Mouse (Mus musculus) forebrain, embryonic 11.5 days (tissue): ENCODE results near the gene Garnl3. TPM values are rescaled to one million over a fixed set of nuclear protein-coding genes. Genes with fewer than 3 reads are reported as not detected.
"Not testable (repeated sequence)": the region's sequence is repeated elsewhere in the genome, so short reads cannot be mapped to it uniquely, and the experiment has no call there.

Experiments
- ATAC-seq: fragments of 200-750 bp; cut with Nextera tagmentation; replicated peaks from 2 replicates; pipeline ENCODE4 v1.8.0; 2017; ENCODE audit warnings: moderate TSS enrichment; ENCODE audit not compliant: low FRiP score
- DNase-seq: peaks from one replicate; pipeline ENCODE4 v3.0.0-alpha.2; 2017; ENCODE audit warnings: low spot score
- H3K27ac ChIP-seq: fragments of 300-500 bp; sonication (generic); 2 replicates; pipeline ENCODE4 v1.5.1; 2014; ENCODE audit warnings: low read depth, low read length
- H3K27me3 ChIP-seq: fragments of 300-500 bp; sonication (generic); 2 replicates; pipeline ENCODE4 v1.6.1; 2014; ENCODE audit warnings: mild to moderate bottlenecking, low read length, mixed read lengths; ENCODE audit not compliant: control insufficient read depth, insufficient read depth
- H3K36me3 ChIP-seq: fragments of 300-500 bp; sonication (generic); 2 replicates; pipeline ENCODE4 v1.6.1; 2014; ENCODE audit warnings: mild to moderate bottlenecking, low read length, moderate library complexity, mixed read lengths; ENCODE audit not compliant: control insufficient read depth, insufficient read depth
- H3K4me1 ChIP-seq: fragments of 300-500 bp; sonication (generic); replicated peaks from 2 replicates; pipeline ENCODE4 v1.6.1; 2014; ENCODE audit warnings: low read length, mixed read lengths; ENCODE audit not compliant: control insufficient read depth, insufficient read depth
- H3K4me2 ChIP-seq: fragments of 300-500 bp; sonication (generic); 2 replicates; pipeline ENCODE4 v1.6.1; 2014; ENCODE audit warnings: low read depth, mild to moderate bottlenecking, low read length, moderate library complexity, mixed read lengths; ENCODE audit not compliant: severe bottlenecking
- H3K4me3 ChIP-seq: fragments of 300-500 bp; sonication (generic); 2 replicates; pipeline ENCODE4 v1.5.1; 2014; ENCODE audit warnings: low read depth, low read length
- H3K9ac ChIP-seq: fragments of 300-500 bp; sonication (generic); 2 replicates; pipeline ENCODE4 v1.6.1; 2014; ENCODE audit warnings: low read length
- H3K9me3 ChIP-seq: fragments of 300-500 bp; sonication (generic); 2 replicates; pipeline ENCODE4 v1.6.1; 2016; ENCODE audit warnings: low read length, mixed read lengths; ENCODE audit not compliant: control insufficient read depth
- WGBS: fragments of 180-500 bp; shearing (Covaris S2); extraction: QIAGEN DNeasy Blood & Tissue Kit; methylation state at CpG from one replicate; pipeline ENCODE4 v1.1.7; 2014; 5-methylcytosine and 5-hydroxymethylcytosine counted together
- polyA plus RNA-seq: library from polyadenylated mRNA; unstranded; fragments of >200 nt; fragmentation: Nextera tagmentation; extraction: Ambion mirVana; gene quantifications from 2 replicates; pipeline ENCODE4 v1.2.1, GENCODE M21; 2014

Garnl3 gene
- polyA plus RNA-seq, 1 experiment from 2014 or later = 12.9 TPM

DNA sequence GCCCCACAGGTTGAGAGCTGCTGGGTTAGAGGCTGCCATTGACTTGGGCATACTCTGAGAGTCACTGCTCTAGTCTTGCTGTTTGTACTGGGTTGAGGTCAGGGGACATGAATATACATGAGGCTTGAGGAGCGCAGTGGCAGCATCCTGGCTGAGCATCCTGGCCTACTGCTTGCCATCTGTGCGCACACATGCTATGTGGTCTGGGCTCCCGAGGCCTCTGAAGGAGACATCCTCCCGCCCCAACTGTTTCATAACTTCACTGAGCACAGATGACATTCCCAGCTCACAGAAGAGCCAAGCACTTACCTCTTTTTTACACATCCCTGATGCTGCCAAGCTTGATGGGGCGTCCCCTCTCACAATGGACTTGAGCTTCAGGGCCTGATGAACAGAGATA lies 116.6 kb downstream of the Garnl3 start:
- Histone ChIP-seq H3K4me3 (no peak overlapping the region), H3K36me3 (no peaks in the 10 kb centered on the region), H3K4me1 (no peaks in the 10 kb centered on the region), H3K9ac (no peak overlapping the region), H3K4me2 (no peak overlapping the region), H3K9me3 (no peaks in the 10 kb centered on the region), H3K27me3 (no peaks in the 10 kb centered on the region), H3K27ac (no peak overlapping the region)
- ATAC-seq = no peak
- DNase-seq = no peak
- 82% methylated on average over 5 of the region's 5 CpGs for WGBS

DNA sequence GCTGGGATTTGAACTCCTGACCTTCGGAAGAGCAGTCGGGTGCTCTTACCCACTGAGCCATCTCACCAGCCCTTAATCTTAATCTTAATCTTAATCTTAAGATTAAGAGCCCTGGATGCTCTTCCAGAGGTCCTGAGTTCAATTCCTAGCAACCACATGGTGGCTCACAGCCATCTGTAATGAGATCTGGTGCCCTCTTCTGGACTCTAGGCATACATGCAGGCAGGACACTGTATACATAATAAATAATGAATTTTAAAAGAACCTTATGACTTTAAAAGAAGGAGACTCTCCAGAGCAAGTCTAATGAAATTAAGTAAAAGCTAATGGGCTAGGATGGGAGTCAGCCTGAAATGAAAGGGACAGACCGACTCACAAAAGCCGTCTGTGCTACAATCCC lies 122.4 kb downstream of the Garnl3 start:
- H3K27ac ChIP-seq, H3K9me3 ChIP-seq, ATAC-seq, H3K27me3 ChIP-seq, H3K4me1 ChIP-seq, H3K9ac ChIP-seq, DNase-seq, H3K4me2 ChIP-seq, H3K36me3 ChIP-seq, H3K4me3 ChIP-seq: not testable (repeated sequence)
- WGBS = 83% methylated on average over 4 of the region's 4 CpGs

DNA sequence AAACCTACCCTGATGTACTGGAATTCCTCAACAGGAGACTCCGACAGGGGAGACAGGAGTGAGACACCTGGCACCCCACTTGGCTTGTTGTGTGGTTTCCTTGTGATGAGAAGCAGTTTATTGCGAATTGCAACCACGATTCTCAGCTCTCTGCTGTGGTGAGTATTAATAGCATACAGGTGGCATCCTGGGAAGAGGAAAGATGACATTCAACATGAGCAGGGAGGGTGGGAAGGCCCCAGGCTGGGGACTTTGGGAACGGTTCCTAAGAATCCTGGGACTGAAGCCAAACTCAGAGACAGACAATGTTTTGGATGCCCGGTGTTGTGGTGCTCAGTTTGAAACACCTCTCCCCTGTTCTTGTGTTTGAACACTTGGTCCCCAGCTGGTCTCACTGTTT lies 126.4 kb downstream of the Garnl3 start:
- Histone ChIP-seq H3K36me3 (no peaks in the 10 kb centered on the region), H3K9ac (no peak overlapping the region), H3K27me3 (no peaks in the 10 kb centered on the region), H3K27ac (no peak overlapping the region), H3K4me1 (no peaks in the 10 kb centered on the region), H3K4me2 (no peak overlapping the region), H3K4me3 (no peak overlapping the region), H3K9me3 (no peaks in the 10 kb centered on the region)
- no peak for ATAC-seq
- no peak for DNase-seq
- WGBS = 80% methylated on average over 5 of the region's 5 CpGs

DNA sequence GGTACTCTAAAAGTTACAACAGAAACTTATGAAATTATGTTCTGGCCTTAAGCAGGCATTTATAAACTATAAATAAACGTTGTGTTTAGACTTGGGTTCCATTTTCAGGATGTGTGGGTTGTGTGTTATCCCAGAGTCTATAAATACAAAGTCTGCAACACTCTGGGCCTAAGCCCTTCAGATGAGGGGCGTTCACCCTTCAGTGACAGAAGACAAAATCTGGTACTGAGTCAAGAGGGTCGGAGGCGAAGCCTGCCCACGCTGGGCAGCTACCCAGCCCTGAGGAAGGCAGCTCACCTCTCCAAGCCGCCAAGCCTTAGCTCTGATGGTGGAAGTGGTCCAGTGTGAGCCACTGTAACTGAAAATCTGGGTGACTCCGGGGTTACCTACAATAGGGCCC lies 129.3 kb downstream of the Garnl3 start:
- 91% methylated on average over 7 of the region's 7 CpGs for WGBS
- Histone ChIP-seq H3K9ac (no peak overlapping the region), H3K36me3 (no peaks in the 10 kb centered on the region), H3K9me3 (no peaks in the 10 kb centered on the region), H3K4me3 (no peak overlapping the region), H3K27me3 (no peaks in the 10 kb centered on the region), H3K4me2 (no peak overlapping the region), H3K4me1 (no peaks in the 10 kb centered on the region), H3K27ac (no peak overlapping the region)
- DNase-seq = no peak
- ATAC-seq = no peak

DNA sequence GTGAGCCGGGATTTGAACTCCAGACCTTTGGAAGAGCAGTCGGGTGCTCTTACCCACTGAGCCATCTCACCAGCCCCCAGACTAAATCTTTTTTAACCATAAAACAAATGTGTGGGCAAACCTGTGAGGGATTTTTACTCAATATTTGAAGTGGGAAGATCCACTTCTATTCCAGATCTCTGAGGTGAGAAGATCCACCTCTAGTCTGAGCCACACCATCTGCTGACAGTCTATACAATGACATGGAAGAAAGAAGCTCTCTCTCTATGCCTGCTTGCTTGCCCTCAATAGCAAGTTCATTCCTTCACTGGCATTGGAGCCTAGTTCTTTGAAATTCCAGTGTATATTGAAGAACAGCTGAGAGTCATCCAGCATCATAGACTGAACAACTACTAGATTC lies 131.7 kb downstream of the Garnl3 start:
- no peaks in the 10 kb centered on the region for H3K4me1 ChIP-seq
- no peaks in the 10 kb centered on the region for H3K9me3 ChIP-seq
- no peak overlapping the region for H3K4me3 ChIP-seq
- H3K9ac ChIP-seq = no peak overlapping the region
- no peaks in the 10 kb centered on the region for H3K27me3 ChIP-seq
- DNase-seq (no peak), ATAC-seq (no peak)
- 98% methylated on average over 2 of the region's 2 CpGs for WGBS
- H3K4me2 ChIP-seq = no peak overlapping the region
- H3K27ac ChIP-seq = no peak overlapping the region
- H3K36me3 ChIP-seq = no peaks in the 10 kb centered on the region

DNA sequence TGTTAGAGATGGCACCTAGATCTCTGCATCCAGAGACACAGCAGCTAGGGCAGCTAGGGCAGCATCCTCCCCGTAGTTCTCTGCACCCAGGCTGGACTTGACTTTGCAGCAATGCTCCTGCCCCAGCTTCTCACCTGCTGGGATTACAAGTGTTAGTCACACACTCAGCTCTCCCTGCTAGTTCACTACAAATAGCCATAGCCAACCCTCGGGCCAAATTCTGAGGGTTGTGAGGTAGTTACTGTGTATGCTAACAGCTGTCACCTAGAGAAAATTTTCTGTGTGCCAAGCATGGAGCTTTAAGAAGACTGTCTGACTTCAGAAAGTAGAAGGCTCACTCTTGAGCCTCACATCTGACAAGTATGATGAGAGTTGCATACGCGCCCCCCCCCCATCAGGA lies 133.7 kb downstream of the Garnl3 start:
- Histone ChIP-seq H3K27ac (no peak overlapping the region), H3K4me3 (no peak overlapping the region), H3K4me2 (no peak overlapping the region), H3K36me3 (no peaks in the 10 kb centered on the region), H3K9ac (no peak overlapping the region), H3K4me1 (no peaks in the 10 kb centered on the region), H3K27me3 (no peaks in the 10 kb centered on the region), H3K9me3 (no peaks in the 10 kb centered on the region)
- 80% methylated on average over 4 of the region's 4 CpGs for WGBS
- no peak for ATAC-seq
- no peak for DNase-seq

DNA sequence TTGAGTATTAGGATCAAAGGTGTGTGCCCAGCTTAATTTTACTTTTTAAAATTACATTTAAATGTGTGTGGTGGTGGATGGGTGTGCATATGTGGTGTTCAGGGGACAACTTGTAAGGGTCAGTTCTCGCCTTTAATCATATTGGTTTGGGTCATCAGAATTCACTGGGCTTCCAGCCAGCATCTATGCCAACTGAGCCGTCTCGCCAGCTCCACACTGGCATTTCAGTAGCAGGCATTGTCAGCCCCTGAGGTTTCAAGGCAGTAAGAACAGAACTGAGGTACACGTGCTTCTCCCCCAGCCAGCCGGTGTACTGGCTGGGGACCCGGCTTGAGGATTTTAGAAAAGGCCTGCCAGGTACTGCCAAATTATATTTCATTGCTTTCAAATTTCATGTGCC lies 134.4 kb downstream of the Garnl3 start:
- H3K27me3 ChIP-seq = no peaks in the 10 kb centered on the region
- H3K4me3 ChIP-seq = no peak overlapping the region
- H3K36me3 ChIP-seq = no peaks in the 10 kb centered on the region
- DNase-seq (no peak), ATAC-seq (no peak)
- no peak overlapping the region for H3K9ac ChIP-seq
- no peak overlapping the region for H3K4me2 ChIP-seq
- 83% methylated on average over 6 of the region's 6 CpGs for WGBS
- H3K4me1 ChIP-seq = no peaks in the 10 kb centered on the region
- H3K9me3 ChIP-seq = no peaks in the 10 kb centered on the region
- H3K27ac ChIP-seq = no peak overlapping the region

DNA sequence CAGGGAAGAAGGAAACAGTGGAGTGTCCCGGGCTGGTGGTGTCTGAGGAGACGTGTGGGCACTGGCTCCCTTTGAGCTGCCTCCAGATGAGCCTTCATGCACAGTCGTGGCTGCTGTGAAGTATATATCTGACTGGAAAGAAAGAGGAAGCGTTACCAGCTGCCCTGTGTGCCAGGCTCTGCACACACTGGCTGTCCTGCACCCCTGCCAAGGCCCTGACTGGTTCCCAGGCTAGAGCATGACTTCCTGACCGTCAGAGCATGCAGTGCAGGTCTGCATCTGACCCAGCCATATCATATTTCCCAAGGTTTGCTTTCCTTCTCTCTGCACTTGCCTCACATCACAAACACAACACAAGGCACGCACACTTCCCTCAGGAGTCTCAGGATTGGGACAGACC lies 139.3 kb downstream of the Garnl3 start:
- no peak for ATAC-seq
- Histone ChIP-seq H3K4me2 (no peak overlapping the region), H3K27ac (no peak overlapping the region), H3K36me3 (no peaks in the 10 kb centered on the region), H3K9me3 (no peaks in the 10 kb centered on the region), H3K27me3 (no peaks in the 10 kb centered on the region), H3K9ac (no peak overlapping the region), H3K4me3 (no peak overlapping the region), H3K4me1 (no peaks in the 10 kb centered on the region)
- DNase-seq = no peak
- 78% methylated on average over 6 of the region's 6 CpGs for WGBS

DNA sequence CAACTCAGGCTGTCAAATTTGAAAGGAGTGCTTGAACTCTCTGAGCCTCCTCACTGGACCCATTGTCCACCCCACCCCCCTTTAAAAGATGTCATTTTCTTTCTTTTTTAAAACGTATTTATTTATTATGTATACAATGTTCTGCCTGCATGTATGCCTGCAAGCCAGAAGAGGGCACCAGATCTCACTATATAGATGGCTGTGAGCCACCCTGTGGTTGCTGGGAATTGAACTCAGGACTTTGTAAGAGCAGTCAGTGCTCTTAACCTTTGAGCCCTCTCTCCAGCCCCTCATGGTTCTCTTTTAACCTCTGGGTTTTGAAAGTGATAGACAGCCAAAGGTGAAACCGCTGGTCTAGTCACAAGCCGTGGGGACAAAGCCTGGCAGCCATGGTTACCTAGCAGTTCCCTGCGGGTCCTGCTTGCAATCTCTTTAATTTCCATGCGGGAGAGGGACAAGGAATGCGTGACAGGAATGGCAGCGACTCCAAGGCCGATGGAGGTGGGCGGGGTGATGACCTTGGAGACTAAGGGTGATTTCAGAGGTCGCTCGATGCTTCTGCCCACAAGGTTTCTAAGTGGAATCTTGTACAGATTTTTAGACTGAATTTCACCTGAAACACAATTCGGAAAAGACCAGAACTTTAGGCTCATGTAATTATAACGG lies 141.2 kb downstream of the Garnl3 start:
- H3K27ac ChIP-seq = no peak overlapping the region
- H3K9ac ChIP-seq = no peak overlapping the region
- H3K4me1 ChIP-seq = no peaks in the 10 kb centered on the region
- ATAC-seq = no peak
- no peak overlapping the region for H3K4me2 ChIP-seq
- H3K4me3 ChIP-seq = no peak overlapping the region
- H3K36me3 ChIP-seq = no peaks in the 10 kb centered on the region
- WGBS = 62% methylated on average over 13 of the region's 13 CpGs
- DNase-seq = no peak
- H3K9me3 ChIP-seq = no peaks in the 10 kb centered on the region
- no peaks in the 10 kb centered on the region for H3K27me3 ChIP-seq
